Mouse (Mus musculus) megakaryocyte, embryonic 14.5 days (primary cell): ENCODE data around the gene Grap2.
A peak's percentile ranks its signal among the peaks of the same experiment; 100 is the strongest.

Experiments
- FLI1 ChIP-seq: IDR thresholded peaks from 2 replicates; pipeline ENCODE4 v1.6.1; 2012; ENCODE audit warnings: low read length, inconsistent platforms, mixed read lengths
- GATA1 ChIP-seq: IDR thresholded peaks from 3 replicates; pipeline ENCODE4 v1.6.1; 2012; ENCODE audit warnings: mixed read lengths, low read length, inconsistent platforms, borderline replicate concordance

- TF ChIP-seq GATA1 = no peak
- TF ChIP-seq FLI1 = peak; percentile 67; the same call in 1 of the 2 replicates
Observed at GRCm38 (mm10) chr15:80639071-80639702, 66.8 kb downstream of the Grap2 start.
